Mouse (Mus musculus) cerebellum, adult 9-10 months (tissue): ENCODE measurements around the gene Cbr1.
A peak's percentile ranks its signal among the peaks of the same experiment; 100 is the strongest.
"Not testable (repeated sequence)": the region's sequence is repeated elsewhere in the genome, so short reads cannot be mapped to it uniquely, and the experiment has no call there.

Source experiments
- DNase-seq: peaks from one replicate; pipeline ENCODE4 v3.0.0; 2022

Gene Cbr1

DNA sequence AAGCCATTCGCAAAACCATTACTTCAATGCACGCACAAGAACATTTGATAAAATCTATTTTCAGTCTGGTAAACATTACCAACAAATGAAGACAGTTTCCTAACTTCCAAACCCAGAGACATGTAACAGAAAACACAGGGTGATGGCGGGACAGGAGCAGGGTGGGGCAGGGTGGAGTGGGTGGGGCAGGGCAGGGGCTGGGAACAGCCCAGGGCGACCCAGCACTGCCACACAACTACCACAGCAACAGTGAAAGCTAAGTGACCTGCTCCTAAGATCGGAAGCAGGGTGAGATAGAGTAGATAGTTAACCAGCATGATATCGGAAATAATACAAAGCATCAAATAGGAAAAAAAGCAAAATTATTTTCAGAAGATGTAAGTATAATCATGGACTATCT is 6.2 kb upstream of the Cbr1 start:
- no peak for DNase-seq

GRCm38 (mm10) chr16:93603439-93604212 is 2.0 kb upstream of the Cbr1 start, which contains the start of gene Setd4:
TSS of gene Setd4 (minus strand) at chr16:93604063.
- DNase-seq, result peak; percentile 95

GRCm38 (mm10) chr16:93604481-93604969 is 1.1 kb upstream of the Cbr1 start:
- DNase-seq, result peak; percentile 69

GRCm38 (mm10) chr16:93606146-93606545 is 493 bp downstream of the Cbr1 start:
- DNase-seq, result peak; percentile 28

DNA sequence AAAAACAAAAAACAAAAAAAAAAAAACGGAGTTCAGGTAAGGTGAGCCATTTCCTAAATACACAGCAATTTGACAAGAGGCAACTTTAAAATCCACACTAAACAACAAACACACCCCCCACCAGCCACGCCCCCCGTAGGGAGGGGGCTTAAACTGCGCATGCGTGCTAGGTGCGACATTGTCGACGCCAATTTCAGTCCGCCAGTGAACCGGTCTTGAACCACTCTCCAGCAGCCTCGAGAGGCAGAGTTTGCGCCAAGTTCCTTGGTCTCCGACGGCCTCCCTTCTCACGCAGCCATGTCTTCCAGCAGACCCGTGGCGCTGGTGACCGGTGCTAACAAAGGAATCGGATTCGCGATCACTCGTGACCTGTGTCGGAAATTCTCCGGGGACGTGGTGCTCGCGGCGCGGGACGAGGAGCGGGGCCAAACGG is 2.0 kb downstream of the Cbr1 start:
- peak; percentile 86 for DNase-seq

DNA sequence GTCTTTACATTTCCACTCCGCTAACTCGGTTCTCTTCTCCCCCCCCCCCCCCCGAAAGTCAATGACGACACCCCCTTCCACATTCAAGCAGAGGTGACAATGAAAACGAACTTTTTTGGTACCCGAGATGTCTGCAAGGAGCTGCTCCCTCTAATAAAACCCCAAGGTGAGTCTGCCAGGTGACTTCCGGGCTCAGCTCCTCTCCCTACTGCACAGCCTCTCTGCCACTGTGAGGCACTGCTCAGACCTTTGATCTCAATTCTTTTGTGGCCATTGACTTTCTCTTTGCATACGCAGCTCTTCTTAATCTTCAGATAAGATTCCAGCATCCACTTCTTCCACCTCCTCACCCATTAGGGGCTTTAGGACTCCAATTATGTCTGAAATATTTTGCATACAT is 3.1 kb downstream of the Cbr1 start:
- no peak for DNase-seq

DNA sequence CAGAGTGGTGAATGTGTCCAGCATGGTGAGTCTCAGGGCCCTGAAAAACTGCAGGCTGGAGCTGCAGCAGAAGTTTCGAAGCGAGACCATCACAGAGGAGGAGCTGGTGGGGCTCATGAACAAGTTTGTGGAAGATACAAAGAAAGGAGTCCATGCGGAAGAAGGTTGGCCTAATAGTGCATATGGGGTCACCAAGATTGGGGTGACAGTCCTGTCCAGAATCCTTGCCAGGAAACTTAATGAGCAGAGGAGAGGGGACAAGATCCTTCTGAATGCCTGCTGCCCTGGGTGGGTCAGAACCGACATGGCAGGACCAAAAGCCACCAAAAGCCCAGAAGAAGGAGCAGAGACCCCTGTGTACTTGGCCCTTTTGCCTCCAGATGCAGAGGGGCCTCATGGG is 4.1 kb downstream of the Cbr1 start:
- DNase-seq, result no peak

DNA sequence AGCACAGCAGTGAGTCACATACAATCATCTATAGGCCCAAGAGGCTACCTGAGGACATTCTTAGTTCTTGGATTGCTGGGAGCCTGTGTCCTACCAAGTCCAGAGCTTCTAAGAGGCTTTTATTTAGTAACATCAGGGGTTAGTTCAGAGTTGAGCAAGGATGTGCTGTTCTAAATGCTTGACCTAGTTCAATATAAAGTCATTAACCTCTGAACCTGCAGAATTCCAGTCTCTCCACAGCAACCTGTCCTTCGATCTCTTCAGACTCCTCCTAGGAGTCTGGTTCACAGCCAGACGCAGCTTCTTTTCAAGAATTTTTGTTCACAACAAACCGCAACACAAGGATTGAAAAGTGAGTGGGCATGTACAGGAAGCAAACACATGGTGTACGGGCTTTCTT is 5.3 kb downstream of the Cbr1 start:
- no peak for DNase-seq

DNA sequence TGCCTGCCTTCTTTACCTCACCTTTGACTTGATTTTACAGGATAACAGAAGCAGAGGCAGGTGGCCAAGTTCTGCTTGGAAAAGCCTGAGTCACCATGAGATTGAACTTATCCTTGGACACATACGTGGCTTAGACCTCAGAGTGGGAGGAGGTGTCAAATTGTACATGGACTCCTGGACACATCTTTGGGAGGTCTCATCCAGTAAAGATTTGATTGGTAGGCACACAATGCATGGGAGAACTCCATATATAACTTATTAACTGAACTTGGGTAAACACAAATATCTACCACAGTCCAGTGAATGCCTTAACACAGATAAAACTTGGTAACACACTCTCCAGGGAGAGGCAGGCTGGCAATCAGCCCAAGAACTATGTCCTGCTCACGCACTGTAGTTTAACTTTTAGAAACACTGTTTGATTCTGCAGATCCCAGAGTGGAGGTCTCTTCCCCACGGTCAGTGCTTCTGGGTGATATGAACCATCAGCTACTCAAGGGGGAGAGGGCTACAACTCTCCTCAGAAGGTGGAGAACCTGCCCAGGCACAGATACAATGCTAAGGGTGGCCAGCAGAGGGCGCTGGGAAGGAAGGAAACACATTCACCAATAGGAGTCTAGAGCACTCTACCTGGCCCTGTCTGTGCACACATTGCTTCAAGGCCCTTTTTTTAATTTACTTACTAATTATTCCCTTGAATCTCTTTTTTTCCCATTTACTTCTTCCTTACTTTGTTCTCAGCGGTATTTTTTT is 9.6 kb downstream of the Cbr1 start:
- peak; percentile 63 for DNase-seq

DNA sequence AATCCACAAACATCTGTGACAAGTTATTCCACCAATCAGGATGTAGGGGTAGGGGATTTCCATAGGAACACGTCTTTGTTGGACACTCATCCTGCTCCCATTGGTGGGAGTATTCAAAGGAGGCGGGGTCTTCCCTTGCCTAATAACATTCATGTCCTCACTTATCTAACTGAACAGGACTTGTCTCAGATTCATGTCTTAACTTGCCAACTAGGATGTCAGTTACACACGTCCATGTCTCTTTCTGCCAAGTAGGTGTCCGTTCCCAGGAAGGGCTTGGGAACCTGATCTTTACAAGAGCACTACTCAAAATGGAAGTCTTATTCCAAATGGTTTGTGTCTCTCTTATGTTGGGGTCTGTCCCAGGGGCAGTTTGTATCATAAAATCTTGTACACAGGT is 18.1 kb downstream of the Cbr1 start:
- not testable (repeated sequence) for DNase-seq

DNA sequence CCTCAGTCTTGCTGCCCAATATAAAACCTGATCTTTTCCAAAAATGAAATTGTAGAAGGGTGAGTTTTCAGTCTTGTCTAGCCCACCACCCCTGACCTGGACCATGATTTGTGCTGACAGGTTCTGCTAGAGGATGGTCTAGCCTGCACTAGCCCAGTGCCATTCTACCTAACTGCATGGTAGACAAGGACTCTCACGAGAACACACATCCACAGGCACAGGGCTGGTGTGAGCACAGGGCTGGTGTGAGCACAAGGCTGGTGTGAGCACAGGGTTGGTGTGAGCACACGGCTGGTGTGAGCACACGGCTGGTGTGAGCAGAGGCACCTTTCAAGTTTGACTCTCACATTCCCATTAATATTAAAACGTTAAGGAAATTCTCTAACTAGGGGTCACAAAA is 19.0 kb downstream of the Cbr1 start:
- no peak for DNase-seq

DNA sequence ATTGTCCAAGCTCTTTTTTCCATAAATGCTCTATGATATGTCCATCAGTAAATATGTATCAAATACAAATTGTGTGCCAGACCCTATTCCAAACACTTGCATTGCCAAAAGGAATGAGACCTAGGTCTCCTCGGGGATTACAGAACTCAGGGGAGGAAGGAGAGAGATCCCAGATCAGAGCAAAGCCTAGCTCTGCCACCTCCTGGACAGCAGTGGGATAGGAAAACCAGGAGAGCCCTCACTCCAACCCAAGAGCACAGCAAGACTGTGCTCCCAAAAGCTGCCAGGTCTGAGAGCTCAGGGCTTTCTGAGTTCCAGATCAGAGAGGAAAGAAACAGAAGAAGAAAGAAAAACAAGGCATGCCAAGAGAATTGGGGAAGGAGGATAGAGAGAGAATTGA is 21.1 kb downstream of the Cbr1 start:
- no peak for DNase-seq

GRCm38 (mm10) chr16:93627761-93628400 is 22.2 kb downstream of the Cbr1 start, which contains the start of gene Gm5678:
TSS of gene Gm5678 (plus strand) at chr16:93628097.
- DNase-seq, result no peak

- DNase-seq, result no peak
Measured at GRCm38 (mm10) chr16:93644006-93644405, 38.4 kb downstream of the Cbr1 start.

GRCm38 (mm10) chr16:93648441-93649183 is 43.0 kb downstream of the Cbr1 start:
- no peak for DNase-seq
